Mouse (Mus musculus) right cerebral cortex, postnatal 14 days (tissue): ENCODE results near the gene Agk.
A peak's percentile ranks its signal among the peaks of the same experiment; 100 is the strongest.

Source experiments
- DNase-seq: peaks from one replicate; pipeline ENCODE4 v3.0.0; 2022

The Agk gene

DNA sequence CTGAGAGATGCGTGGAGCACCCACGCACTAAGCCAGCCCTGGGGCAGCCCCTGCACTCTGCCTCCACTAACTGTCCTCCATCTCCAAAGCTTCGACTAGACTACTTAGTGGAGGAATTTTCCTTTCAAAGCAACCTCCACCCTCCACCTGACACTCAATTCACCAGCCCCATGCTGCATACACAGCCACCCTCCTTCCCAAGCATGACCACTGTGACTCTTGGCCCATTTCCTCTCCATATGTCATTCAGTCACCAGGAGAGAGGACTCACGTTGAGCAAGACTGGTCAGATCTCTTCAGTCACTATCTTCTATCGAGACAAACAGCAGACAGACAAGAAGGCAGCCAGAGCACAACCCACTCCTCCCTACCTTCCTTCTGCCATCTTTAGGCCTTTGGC lies 88.1 kb downstream of the Agk start:
- DNase-seq = no peak

- DNase-seq = no peak
Observed at GRCm38 (mm10) chr6:40413565-40413964, 88.6 kb downstream of the Agk start.

DNA sequence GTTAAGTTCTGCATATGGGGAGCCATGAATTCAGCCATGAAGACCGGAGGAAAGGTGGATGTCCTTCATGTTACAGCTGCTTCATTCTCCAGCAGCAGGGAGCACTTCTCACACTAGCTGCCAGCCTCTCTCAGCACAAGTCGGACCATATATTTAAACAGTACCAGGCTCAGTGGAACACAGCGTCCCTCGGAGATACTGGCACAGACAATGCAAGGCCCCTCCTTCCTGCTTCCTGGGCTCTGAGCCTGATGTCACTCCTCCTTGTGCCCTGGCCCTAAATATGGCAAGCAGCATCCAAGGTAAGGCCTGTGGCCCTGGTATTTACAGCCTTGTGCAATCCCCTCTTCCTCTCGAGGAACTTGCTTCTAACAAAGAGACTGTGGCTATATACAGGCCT lies 90.8 kb downstream of the Agk start:
- DNase-seq = no peak

DNA sequence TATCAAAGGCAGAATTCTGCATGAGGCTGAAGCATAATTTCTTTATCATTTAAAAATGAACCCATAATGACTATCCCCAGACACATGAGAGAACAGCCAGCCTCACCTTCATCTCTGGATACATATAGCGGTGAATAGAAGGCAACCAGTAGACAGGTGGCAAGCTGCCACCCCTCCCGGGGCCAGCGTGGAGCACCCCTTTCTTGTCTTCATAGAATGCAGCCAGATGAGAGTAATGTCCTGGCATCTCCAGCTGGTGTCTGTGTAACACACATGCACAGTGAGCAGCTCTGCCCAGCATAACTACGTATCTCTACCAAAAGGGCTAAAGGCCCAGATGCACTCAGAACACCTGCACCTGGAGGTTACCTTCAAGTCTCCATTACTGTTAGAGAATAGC lies 93.4 kb downstream of the Agk start:
- no peak for DNase-seq

GRCm38 (mm10) chr6:40421099-40421498 lies 96.1 kb downstream of the Agk start:
- no peak for DNase-seq

- DNase-seq = no peak
Observed at GRCm38 (mm10) chr6:40423013-40423412, 98.0 kb downstream of the Agk start.

GRCm38 (mm10) chr6:40423774-40424173 lies 98.8 kb downstream of the Agk start:
- no peak for DNase-seq

DNA sequence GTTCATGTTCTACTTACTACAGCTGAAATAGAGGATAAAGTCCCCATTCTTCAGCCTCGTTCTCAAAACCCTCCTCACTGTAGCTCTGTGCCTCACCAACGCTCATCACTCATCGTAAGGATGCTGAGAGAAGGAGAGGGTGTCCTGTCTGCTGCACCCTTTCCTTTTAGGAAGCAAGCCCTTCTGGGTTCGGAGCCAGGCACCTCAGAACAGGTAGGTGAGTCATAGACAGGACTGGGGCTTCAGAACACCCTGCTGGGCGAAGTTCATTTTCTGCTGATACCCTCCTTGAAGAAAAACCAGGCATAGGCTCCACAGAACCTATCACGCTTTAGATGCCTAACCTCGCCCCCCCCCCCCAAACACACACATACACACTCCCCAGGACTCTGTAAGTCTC lies 102.5 kb downstream of the Agk start:
- DNase-seq = no peak

GRCm38 (mm10) chr6:40428696-40429095 lies 103.7 kb downstream of the Agk start:
- DNase-seq = no peak

DNA sequence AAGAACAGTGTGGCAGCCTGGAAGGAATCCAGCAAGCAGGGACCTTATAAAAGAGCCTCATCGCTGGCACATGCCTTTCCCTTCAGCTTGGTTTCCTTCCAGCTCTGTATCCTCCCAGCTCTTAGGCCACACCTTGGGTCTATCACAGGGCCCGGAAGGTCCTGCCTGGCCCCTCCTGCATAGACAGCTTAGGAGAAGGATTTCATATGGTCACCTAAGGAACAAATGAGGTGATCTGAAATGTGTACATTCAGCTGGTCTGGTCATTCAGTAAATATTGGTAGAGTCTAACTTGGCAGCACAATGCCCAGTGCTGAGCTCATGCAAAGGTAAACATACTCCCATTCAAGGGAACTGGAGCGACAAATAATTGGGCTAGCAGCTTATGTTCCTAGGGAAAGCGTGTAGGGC lies 104.6 kb downstream of the Agk start:
- DNase-seq = no peak

GRCm38 (mm10) chr6:40430251-40430650 lies 105.3 kb downstream of the Agk start:
- no peak for DNase-seq

- DNase-seq = no peak
Observed at GRCm38 (mm10) chr6:40430878-40431277, 105.9 kb downstream of the Agk start.

DNA sequence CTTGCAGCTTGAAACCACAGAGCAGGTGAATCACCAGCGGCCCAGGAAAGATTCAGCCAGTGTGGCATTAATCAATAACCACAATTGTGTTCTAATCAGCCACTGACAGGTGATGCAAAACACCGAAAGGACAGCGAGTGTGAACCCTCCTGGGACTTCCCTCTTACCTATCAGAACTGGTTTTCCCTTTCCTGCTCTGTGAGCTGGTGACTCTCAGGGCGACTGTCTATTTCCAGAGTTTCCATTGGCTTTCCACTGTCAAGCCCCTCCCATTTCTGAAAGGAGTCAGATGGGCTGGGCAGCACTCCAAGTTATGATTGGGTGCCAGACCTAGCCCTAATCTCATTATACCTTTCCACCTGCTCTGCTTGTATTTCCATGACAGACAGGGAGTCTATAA lies 106.4 kb downstream of the Agk start:
- DNase-seq = no peak

DNA sequence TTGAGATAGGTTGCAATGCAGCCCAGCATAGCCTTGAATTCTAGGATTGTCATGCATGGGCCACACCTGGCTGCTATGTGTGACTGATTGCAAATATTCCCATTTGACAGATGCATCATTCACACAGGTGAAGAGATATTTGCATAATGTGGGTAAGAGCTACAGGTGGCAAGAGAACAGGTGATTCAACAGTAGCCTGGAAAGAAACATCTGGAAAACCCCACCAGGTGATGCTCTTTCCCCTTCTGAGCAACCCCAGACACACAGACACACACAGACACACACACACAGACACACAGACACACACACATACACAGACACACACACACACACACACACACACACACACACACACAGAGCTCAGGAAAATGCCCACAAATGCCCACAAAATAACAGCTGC lies 106.8 kb downstream of the Agk start:
- no peak for DNase-seq

DNA sequence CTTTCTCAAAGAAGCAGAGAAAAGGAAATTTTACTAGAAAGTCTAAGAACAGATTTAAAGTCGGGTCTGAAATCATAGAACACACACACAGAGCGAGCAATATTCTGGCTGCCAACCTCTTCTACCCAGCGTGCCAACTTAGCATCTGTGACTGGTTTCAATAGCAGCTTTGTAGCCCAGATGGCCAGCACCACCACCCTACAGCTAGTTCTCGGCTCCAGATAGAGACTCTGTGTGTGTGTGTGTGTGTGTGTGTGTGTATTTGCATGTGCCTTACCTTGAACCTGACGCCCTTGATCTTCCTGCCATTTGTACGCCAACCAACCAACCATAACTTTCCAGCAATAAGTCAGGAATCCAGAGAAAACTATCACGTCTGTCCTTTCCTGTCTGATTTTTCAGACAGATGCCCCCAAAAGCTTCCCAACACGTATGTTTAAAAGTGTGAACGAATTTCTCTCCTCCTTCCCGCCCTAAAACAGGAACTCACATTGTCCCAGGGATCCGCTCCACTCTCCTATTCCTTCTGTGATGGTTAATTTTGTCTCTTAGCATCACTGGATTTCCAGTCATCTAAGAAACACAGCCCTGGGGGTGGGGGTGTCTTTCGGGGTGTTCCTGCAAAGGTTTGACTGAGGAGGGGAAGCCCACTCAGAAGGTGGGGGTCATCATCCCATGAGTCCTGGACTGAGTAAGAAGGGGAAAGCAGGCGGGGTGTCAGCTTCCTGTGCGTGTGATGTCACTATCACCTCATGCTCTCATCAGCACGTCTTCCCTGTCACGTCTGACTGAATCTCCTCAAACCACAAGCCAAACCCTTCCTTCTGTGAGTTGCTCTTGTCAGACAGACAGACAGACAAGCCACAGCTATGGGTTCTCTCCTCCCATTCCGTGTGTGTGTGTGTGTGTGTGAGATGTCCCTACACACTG lies 107.6 kb downstream of the Agk start:
- peak; percentile 55 for DNase-seq

GRCm38 (mm10) chr6:40434697-40435096 lies 109.7 kb downstream of the Agk start:
- DNase-seq = no peak

- DNase-seq = peak; percentile 66
Observed at GRCm38 (mm10) chr6:40435151-40436046, 110.4 kb downstream of the Agk start.

- peak; percentile 73 for DNase-seq
Observed at GRCm38 (mm10) chr6:40436047-40436483, 111.1 kb downstream of the Agk start, which contains the start of gene E330009J07Rik. Gene E330009J07Rik, minus strand, starts transcription at chr6:40436135.

DNA sequence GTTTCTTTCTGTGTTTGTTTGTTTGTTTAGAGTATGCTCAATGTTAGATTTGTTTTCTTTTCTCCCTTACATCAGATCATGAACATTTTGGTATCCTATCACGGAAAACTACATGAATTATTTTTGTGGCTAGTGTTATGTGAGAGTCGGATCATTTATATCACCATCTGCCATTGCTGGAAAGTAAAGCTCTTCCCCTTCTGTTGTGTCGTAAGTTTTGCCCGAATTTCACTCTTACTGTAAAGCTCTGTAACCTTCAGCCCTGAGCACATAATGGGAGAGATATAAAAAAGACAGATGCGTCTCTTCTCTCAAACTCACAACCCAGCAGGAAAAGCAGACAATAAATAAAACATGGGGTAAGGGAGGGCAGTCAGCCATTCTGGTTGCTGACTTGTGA lies 114.0 kb downstream of the Agk start, which contains the start of gene Wee2:
TSS of gene Wee2 (plus strand) at position 153 of the 400 bp plus-strand sequence.
- DNase-seq = no peak

DNA sequence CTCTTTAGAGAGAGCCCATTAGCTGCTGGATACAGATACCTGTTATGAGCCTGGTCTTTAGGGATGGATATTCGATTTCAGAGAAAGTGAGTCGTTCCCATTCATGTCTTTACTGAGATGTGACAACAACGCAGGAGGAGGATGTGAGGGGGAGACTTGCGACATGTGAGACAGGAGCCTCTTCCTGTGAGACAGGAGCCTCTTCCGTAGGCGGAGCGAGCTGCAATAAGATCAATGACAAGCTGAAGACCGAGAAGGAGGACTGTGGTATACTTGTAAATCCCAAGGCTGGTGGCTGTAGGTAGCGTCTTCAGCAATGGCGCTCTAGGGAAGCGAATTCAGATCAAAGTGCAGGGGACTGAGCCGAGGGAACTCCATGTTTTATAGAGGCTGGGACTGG lies 114.8 kb downstream of the Agk start:
- no peak for DNase-seq

DNA sequence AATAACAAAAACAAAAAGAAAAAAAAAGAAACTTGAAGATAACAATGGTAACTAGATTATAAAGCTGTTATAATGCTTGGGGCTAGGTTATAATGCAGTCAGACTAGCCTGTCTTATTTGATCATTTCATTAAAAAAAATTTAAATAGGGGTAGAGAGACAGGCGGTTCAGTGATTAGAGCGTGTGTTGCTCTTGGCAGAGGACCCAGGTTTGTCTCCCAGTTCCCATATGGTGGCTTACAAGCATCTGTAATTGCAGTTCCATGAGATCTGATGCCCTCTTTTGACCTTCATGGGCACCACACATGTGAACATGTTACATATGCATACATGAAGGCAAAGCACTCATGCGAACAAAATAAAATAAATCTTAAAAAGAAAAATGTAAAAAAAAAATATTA lies 116.3 kb downstream of the Agk start:
- DNase-seq = no peak

DNA sequence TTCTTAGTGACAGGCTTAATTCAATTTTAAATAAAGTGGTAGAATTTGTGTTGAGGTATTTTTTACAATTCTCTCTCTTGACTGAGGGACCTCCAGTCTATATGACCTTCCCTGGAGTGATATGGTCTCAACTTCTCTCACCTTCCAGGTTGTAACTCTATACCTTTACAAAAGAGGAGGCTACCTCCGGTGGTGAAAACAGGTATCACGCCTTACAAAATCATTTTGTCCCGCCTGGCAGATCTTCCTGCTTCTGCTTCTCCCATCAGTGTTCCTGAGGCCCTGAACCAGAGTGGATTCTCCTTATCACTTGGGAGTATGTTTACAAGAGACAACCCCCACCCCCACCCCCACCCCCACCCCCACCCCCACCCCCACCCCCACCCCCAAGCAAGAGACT lies 116.8 kb downstream of the Agk start:
- no peak for DNase-seq

DNA sequence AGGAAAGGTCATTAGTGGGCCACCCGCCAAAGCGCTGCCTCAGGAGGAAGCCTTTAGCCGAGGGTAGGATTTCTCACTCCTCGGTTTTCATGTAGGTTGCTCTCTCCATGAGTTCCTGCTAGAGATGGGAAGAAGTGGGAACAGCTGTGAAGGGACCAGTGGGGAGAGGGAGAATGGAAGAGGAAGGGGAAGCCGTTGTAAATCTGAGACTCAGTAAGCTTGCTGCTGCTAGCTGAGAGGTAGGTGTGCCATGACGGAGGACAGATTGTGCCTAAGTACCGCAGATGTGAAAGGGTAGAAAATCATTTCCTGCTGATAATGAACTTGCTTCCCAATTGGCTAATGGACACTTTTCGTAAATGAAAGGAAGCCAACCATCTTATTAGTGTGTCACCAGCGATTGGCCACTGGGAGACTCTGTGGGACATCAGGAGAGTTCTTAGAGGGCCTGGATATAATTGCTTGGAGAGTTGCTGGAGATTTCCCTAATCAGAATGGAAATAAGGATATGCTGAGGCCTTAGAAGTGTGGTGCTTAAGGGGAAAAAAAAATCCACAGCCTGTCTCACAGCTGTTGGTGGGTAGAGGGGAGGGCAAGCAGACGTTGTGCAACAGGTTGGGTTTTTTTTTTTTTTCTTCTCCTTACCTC lies 118.4 kb downstream of the Agk start:
- DNase-seq = no peak
